Mouse (Mus musculus) stomach, postnatal 0 days (tissue): Measurements from ENCODE around the gene Pdik1l.

Source experiments
- CTCF ChIP-seq: IDR thresholded peaks from 2 replicates; pipeline ENCODE4 v1.5.1; 2016; ENCODE audit warnings: antibody characterized with exemption, low read depth, mild to moderate bottlenecking, moderate library complexity
- EP300 ChIP-seq: optimal IDR thresholded peaks from 2 replicates; pipeline ENCODE3; 2016; ENCODE audit warnings: antibody characterized with exemption

DNA sequence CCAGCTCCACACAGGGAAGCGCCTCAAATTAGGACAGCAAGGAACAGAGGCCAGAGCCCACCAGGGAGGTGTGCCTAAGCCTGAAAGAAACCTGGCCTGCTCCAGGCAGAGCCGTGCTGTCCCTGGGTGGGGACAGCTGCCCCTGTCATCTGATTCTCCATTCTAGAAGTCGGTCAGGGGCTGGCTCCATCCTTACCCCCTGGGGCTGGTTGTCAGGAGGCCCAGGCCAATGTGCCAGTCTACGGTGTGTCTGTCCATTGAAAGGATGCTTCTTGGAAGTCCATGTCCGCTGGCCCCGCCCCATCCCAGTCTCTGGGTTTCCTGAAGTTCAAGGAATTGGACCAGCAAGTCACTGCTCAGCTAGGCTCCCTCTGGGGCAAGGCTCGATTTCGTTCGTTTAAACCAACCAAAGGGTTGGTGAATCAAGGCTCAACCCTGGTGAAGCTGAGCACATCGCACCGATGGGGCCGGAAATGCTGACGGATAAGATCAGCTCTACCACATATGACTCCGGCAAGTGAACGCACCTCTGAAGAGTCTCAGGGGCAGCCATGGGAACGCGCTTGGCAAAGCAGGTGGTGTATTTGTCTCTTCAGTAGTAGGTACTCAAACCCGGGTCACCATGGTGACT lies 5.5 kb upstream of the Pdik1l start:
- TF ChIP-seq CTCF (no peak), EP300 (no peak)
